Mouse (Mus musculus): ENCODE data around the gene Lrriq3. TPM values are rescaled to one million over a fixed set of nuclear protein-coding genes. Genes with fewer than 3 reads are reported as not detected.

Gene Lrriq3
- polyA plus RNA-seq, 1 experiment = 2.3 TPM

GRCm38 (mm10) chr3:155161842-155162241, 68.6 kb downstream of the Lrriq3 start:
- H3K4me1 ChIP-seq (ENCODE audit: control insufficient read depth, insufficient read depth, insufficient read length, low read length) = no peaks in the 10 kb centered on the region
- H3K4me3 ChIP-seq (ENCODE audit: insufficient read depth, low read depth, low read length) = no peak overlapping the region
- H3K27ac ChIP-seq (replicated peaks; ENCODE audit: low read depth, low read length) = no peak overlapping the region

- Histone ChIP-seq H3K4me3 (ENCODE audit: insufficient read depth, low read depth, low read length) (no peak overlapping the region), H3K27ac (replicated peaks; ENCODE audit: low read depth, low read length) (no peak overlapping the region), H3K4me1 (ENCODE audit: control insufficient read depth, insufficient read depth, insufficient read length, low read length) (no peaks in the 10 kb centered on the region)
These were observed 87.2 kb downstream of the Lrriq3 start for GRCm38 (mm10) chr3:155180303-155180902.

GRCm38 (mm10) chr3:155186456-155186855, 93.2 kb downstream of the Lrriq3 start:
- no peak overlapping the region for H3K27ac ChIP-seq (replicated peaks; ENCODE audit: low read depth, low read length)
- H3K4me3 ChIP-seq (ENCODE audit: insufficient read depth, low read depth, low read length) = no peak overlapping the region
- no peaks in the 10 kb centered on the region for H3K4me1 ChIP-seq (ENCODE audit: control insufficient read depth, insufficient read depth, insufficient read length, low read length)

- Histone ChIP-seq H3K4me3 (ENCODE audit: insufficient read depth, low read depth, low read length) (no peak overlapping the region), H3K4me1 (ENCODE audit: control insufficient read depth, insufficient read depth, insufficient read length, low read length) (no peaks in the 10 kb centered on the region), H3K27ac (replicated peaks; ENCODE audit: low read depth, low read length) (no peak overlapping the region)
These were observed 95.6 kb downstream of the Lrriq3 start for GRCm38 (mm10) chr3:155188857-155189256.

GRCm38 (mm10) chr3:155234919-155235318, 141.7 kb downstream of the Lrriq3 start:
- Histone ChIP-seq H3K4me1 (ENCODE audit: control insufficient read depth, insufficient read depth, insufficient read length, low read length) (no peaks in the 10 kb centered on the region), H3K27ac (replicated peaks; ENCODE audit: low read depth, low read length) (no peak overlapping the region), H3K4me3 (ENCODE audit: insufficient read depth, low read depth, low read length) (no peak overlapping the region)

- Histone ChIP-seq H3K4me3 (ENCODE audit: insufficient read depth, low read depth, low read length) (no peak overlapping the region), H3K27ac (replicated peaks; ENCODE audit: low read depth, low read length) (no peak overlapping the region), H3K4me1 (ENCODE audit: control insufficient read depth, insufficient read depth, insufficient read length, low read length) (no peaks in the 10 kb centered on the region)
These were observed 142.3 kb downstream of the Lrriq3 start for GRCm38 (mm10) chr3:155235502-155235901.

Other genes starting within 250 kb of the Lrriq3 start
- gene Tnni3k, start 38.0 kb upstream of the Lrriq3 start, polyA plus RNA-seq (2012; ENCODE audit: insufficient read depth, insufficient read length, missing spikeins) = not detected in 2 replicates
- 7.9 and 8.0 TPM in 2 replicates for gene Fpgt, start within 50 bp of the Lrriq3 start, polyA plus RNA-seq (2012; ENCODE audit: insufficient read depth, insufficient read length, missing spikeins)